Mouse (Mus musculus) MEL (cell line): ENCODE data around the gene Ms4a8a.

Experiments
- MAX ChIP-seq: IDR thresholded peaks from 2 replicates; pipeline ENCODE4 v1.6.1; 2011; ENCODE audit warnings: low read length, improper control_type of control experiment
- POLR2A ChIP-seq, 2 experiments: IDR thresholded peaks; 2 replicates each; pipeline ENCODE4 v1.6.1; 2011 to 2012; ENCODE audit warnings: low read length in 2 of 2, mild to moderate bottlenecking in 2 of 2, control low read depth in 1 of 2, improper control_type of control experiment in 1 of 2, low read depth in 1 of 2, moderate library complexity in 1 of 2; ENCODE audit not compliant: control insufficient read depth in 1 of 2, insufficient read depth in 1 of 2, poor library complexity in 1 of 2

DNA sequence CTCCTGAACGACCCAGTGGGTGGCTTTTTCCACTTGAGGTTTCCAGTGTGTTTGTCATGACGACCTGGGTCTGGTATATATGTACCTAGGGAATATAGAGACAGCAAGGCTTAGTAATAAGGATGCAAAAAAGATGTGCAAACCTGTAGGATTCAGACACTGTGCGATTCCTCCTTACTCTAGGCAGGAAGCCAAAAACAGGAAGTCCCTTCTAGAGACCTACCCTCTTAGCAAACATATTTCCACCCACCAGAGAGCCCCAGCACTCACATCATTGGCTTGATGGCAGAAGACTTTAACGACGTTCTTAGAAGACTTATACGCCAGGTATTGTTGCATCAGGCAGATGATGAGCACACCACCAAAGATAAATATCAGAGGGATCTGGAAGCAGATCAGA, 32.9 kb downstream of the Ms4a8a start:
- TF ChIP-seq POLR2A (IDR thresholded peaks at IDR 0.05; ENCODE audit: control insufficient read depth in 1 of 2, insufficient read depth in 1 of 2, low read depth in 1 of 2, low read length in 2 of 2, poor library complexity in 1 of 2) (no peak), MAX (no peak)
